Mouse (Mus musculus) CH12.LX (cell line): ENCODE results near the gene Osgep.

Source experiments
- CTCF ChIP-seq, 2 experiments: IDR thresholded peaks in 1 of 2; conservative IDR thresholded peaks in 1 of 2; 2 replicates each; pipeline ENCODE4 v1.5.1; 2011 to 2012; ENCODE audit warnings: low read depth in 2 of 2, low read length in 2 of 2, improper control_type of control experiment in 1 of 2, inconsistent platforms in 1 of 2, mild to moderate bottlenecking in 1 of 2, moderate library complexity in 1 of 2
- EP300 ChIP-seq: IDR thresholded peaks from 2 replicates; pipeline ENCODE4 v1.6.1; 2011; ENCODE audit warnings: low read length, improper control_type of control experiment
- ETS1 ChIP-seq: conservative IDR thresholded peaks from 2 replicates; pipeline ENCODE4 v1.6.1; 2012; ENCODE audit warnings: low read depth, mild to moderate bottlenecking, inconsistent platforms, low read length, improper control_type of control experiment, moderate library complexity
- HCFC1 ChIP-seq: IDR thresholded peaks from 2 replicates; pipeline ENCODE4 v1.6.1; 2012; ENCODE audit warnings: low read depth, mild to moderate bottlenecking, inconsistent platforms, low read length, improper control_type of control experiment
- KAT2A ChIP-seq: IDR thresholded peaks from 2 replicates; pipeline ENCODE4 v1.6.1; 2012; ENCODE audit warnings: low read length, improper control_type of control experiment, inconsistent platforms; ENCODE audit not compliant: insufficient replicate concordance
- MAX ChIP-seq: IDR thresholded peaks from 2 replicates; pipeline ENCODE4 v1.6.1; 2011; ENCODE audit warnings: low read length, improper control_type of control experiment
- POLR2A ChIP-seq: IDR thresholded peaks from 2 replicates; pipeline ENCODE4 v1.6.1; 2011; ENCODE audit warnings: low read depth, mild to moderate bottlenecking, improper control_type of control experiment, low read length
- POLR2AphosphoS2 ChIP-seq: IDR thresholded peaks from 2 replicates; pipeline ENCODE4 v1.6.1; 2011; ENCODE audit warnings: low read depth, low read length, improper control_type of control experiment
- SIN3A ChIP-seq: IDR thresholded peaks from 2 replicates; pipeline ENCODE4 v1.6.1; 2012; ENCODE audit warnings: low read length, improper control_type of control experiment, inconsistent platforms
- ZMIZ1 ChIP-seq: IDR thresholded peaks from 2 replicates; pipeline ENCODE4 v1.6.1; 2012; ENCODE audit warnings: low read depth, mild to moderate bottlenecking, inconsistent platforms, low read length, improper control_type of control experiment

DNA sequence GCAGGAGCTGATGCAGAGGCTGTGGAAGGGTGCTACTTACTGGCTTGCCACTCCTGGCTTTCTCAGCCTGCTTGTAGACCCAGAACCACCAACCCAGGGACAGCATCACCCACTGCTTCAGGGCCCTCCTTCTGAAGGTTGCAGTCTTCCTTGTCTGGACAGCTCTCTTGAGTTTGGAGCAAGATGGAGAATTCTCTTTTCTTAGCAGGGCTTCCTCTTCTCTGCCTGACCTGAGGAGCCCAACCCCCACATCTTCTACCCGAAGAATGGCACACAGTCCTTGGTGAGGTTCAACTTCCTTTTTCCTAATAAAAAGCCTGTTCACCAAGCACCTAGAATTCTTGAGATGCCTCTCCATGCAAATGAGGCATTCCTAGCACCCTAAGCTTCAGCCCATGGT is 46.1 kb upstream of the Osgep start:
- TF ChIP-seq HCFC1 (no peak), POLR2A (no peak), EP300 (no peak), MAX (no peak), CTCF (conservative IDR thresholded peaks at IDR 0.05 in 1 of 2, IDR thresholded peaks at IDR 0.05 in 1 of 2; ENCODE audit: low read depth in 2 of 2, low read length in 2 of 2) (no peak), ETS1 (no peak), POLR2AphosphoS2 (no peak), ZMIZ1 (no peak), KAT2A (no peak), SIN3A (no peak)
